ENCODE assay signal across 10 mouse cellular contexts in the genomic region with DNA sequence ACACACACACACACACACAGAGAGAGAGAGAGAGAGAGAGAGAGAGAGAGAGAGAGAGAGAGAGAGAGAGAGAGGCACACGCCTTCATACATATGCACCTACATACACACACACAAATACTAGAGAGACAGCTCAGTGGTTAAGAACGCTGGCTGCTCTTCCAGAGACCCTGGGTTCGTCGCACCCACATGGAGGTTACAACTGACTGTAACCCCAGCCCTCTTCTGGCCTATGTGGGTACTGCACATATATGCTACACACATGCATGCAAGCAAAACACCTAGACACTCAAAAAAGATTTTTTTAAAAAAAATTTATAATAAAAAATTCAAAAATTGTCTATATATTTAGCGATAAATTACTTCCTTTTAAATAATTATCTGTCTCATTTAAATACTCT. TPM values are rescaled to one million over a fixed set of nuclear protein-coding genes. Genes with fewer than 3 reads are reported as not detected.
DNase-seq lines count a peak whose midpoint lies in the region; ATAC-seq and TF ChIP-seq lines count a peak whose summit lies in the region.
"Had no signal": no experiment of that assay in that cellular context is flagged by ENCODE, and none has a peak within 500 bp of the region (broad histone marks: within the 10 kb centered on the region; RNA-seq: fewer than 3 reads in every experiment).

No protein-coding gene starts in this region.

- 55% methylated on average over 5 of the region's 5 CpGs for WGBS in forebrain, embryonic 14.5 days
- 58% methylated on average over 5 of the region's 5 CpGs for WGBS in forebrain, embryonic 15.5 days
- 57% methylated on average over 5 of the region's 5 CpGs for WGBS in midbrain, embryonic 14.5 days
- 57% methylated on average over 5 of the region's 5 CpGs for WGBS in midbrain, embryonic 13.5 days
- 57% methylated on average over 5 of the region's 5 CpGs for WGBS in midbrain, postnatal 0 days

- H3K27me3 ChIP-seq in forebrain, embryonic 14.5 days (replicated peaks; ENCODE audit: control insufficient read depth, insufficient read depth, low read length): no peaks in the 10 kb centered on the region
- H3K27me3 ChIP-seq in forebrain, embryonic 15.5 days: no peaks in the 10 kb centered on the region
- no peaks in the 10 kb centered on the region for H3K27me3 ChIP-seq in midbrain, embryonic 14.5 days (ENCODE audit: control insufficient read depth, insufficient read depth, low read length)
- H3K27me3 ChIP-seq in midbrain, embryonic 13.5 days: no peaks in the 10 kb centered on the region
- no peaks in the 10 kb centered on the region for H3K27me3 ChIP-seq in midbrain, postnatal 0 days (ENCODE audit: insufficient read depth, low read length)

- peak; percentile 19 for DNase-seq in forebrain, embryonic 14.5 days (ENCODE audit: low spot score)
- DNase-seq in midbrain, embryonic 14.5 days: peak; percentile 11
- peak; percentile 5 for DNase-seq in hindlimb bud, embryonic 11.5 days (ENCODE audit: extremely low spot score, low read depth, low spot score)
- DNase-seq in thymus, postnatal 25 days: peak; percentile 63
- no peak for DNase-seq in midbrain, postnatal 0 days (ENCODE audit: low spot score)
- DNase-seq in layer of hippocampus, postnatal 36 days: no peak

- no peak overlapping the region for H3K27ac ChIP-seq in forebrain, embryonic 14.5 days (ENCODE audit: low read depth, low read length)
- H3K27ac ChIP-seq in forebrain, embryonic 15.5 days (replicated peaks): no peak overlapping the region
- no peak overlapping the region for H3K27ac ChIP-seq in midbrain, embryonic 14.5 days (replicated peaks; ENCODE audit: low read depth, low read length)
- H3K27ac ChIP-seq in midbrain, embryonic 13.5 days: no peak overlapping the region
- no peak overlapping the region for H3K27ac ChIP-seq in midbrain, postnatal 0 days (ENCODE audit: low read depth, low read length)

- TF ChIP-seq CTCF in midbrain, postnatal 0 days (IDR thresholded peaks at IDR 0.05): no peak

- no peaks in the 10 kb centered on the region for H3K9me3 ChIP-seq in forebrain, embryonic 14.5 days (replicated peaks; ENCODE audit: control insufficient read depth, low read length)
- H3K9me3 ChIP-seq in forebrain, embryonic 15.5 days: no peaks in the 10 kb centered on the region
- no peaks in the 10 kb centered on the region for H3K9me3 ChIP-seq in midbrain, embryonic 14.5 days (ENCODE audit: control insufficient read depth, low read length)
- no peaks in the 10 kb centered on the region for H3K9me3 ChIP-seq in midbrain, embryonic 13.5 days
- H3K9me3 ChIP-seq in midbrain, postnatal 0 days (ENCODE audit: low read length): no peaks in the 10 kb centered on the region

- H3K4me3 ChIP-seq in forebrain, embryonic 14.5 days (ENCODE audit: low read depth, low read length): no peak overlapping the region
- no peak overlapping the region for H3K4me3 ChIP-seq in forebrain, embryonic 15.5 days
- no peak overlapping the region for H3K4me3 ChIP-seq in midbrain, embryonic 14.5 days (replicated peaks; ENCODE audit: low read depth, low read length)
- no peak overlapping the region for H3K4me3 ChIP-seq in midbrain, embryonic 13.5 days (replicated peaks)
- no peak overlapping the region for H3K4me3 ChIP-seq in midbrain, postnatal 0 days (ENCODE audit: low read depth, low read length)
- H3K4me3 ChIP-seq: myocyte had no signal

- ATAC-seq in forebrain, embryonic 14.5 days: no peak
- no peak for ATAC-seq in forebrain, embryonic 15.5 days (replicated peaks)
- no peak for ATAC-seq in midbrain, embryonic 14.5 days (ENCODE audit: low FRiP score, low TSS enrichment)
- no peak for ATAC-seq in midbrain, embryonic 13.5 days
- no peak for ATAC-seq in midbrain, postnatal 0 days (ENCODE audit: low FRiP score)

- no peak overlapping the region for H3K4me2 ChIP-seq in forebrain, embryonic 14.5 days (ENCODE audit: low read length)
- no peak overlapping the region for H3K4me2 ChIP-seq in forebrain, embryonic 15.5 days (replicated peaks)
- no peak overlapping the region for H3K4me2 ChIP-seq in midbrain, embryonic 14.5 days (ENCODE audit: low read length)
- no peak overlapping the region for H3K4me2 ChIP-seq in midbrain, embryonic 13.5 days (replicated peaks)
- no peak overlapping the region for H3K4me2 ChIP-seq in midbrain, postnatal 0 days (ENCODE audit: low read depth, low read length, poor library complexity, severe bottlenecking)

- no peak overlapping the region for H3K9ac ChIP-seq in forebrain, embryonic 14.5 days (ENCODE audit: low read length)
- no peak overlapping the region for H3K9ac ChIP-seq in forebrain, embryonic 15.5 days (replicated peaks)
- H3K9ac ChIP-seq in midbrain, embryonic 14.5 days (replicated peaks; ENCODE audit: low read length): no peak overlapping the region
- H3K9ac ChIP-seq in midbrain, embryonic 13.5 days (replicated peaks): no peak overlapping the region
- H3K9ac ChIP-seq in midbrain, postnatal 0 days (replicated peaks; ENCODE audit: low read length, poor library complexity, severe bottlenecking): no peak overlapping the region

- no peaks in the 10 kb centered on the region for H3K36me3 ChIP-seq in forebrain, embryonic 14.5 days (ENCODE audit: control insufficient read depth, insufficient read depth, low read length)
- H3K36me3 ChIP-seq in forebrain, embryonic 15.5 days: no peaks in the 10 kb centered on the region
- H3K36me3 ChIP-seq in midbrain, embryonic 14.5 days (ENCODE audit: control insufficient read depth, insufficient read depth, low read length): no peaks in the 10 kb centered on the region
- no peaks in the 10 kb centered on the region for H3K36me3 ChIP-seq in midbrain, embryonic 13.5 days
- no peaks in the 10 kb centered on the region for H3K36me3 ChIP-seq in midbrain, postnatal 0 days (ENCODE audit: insufficient read depth, low read length)

- no peaks in the 10 kb centered on the region for H3K4me1 ChIP-seq in forebrain, embryonic 14.5 days (ENCODE audit: control insufficient read depth, insufficient read depth, low read length)
- no peaks in the 10 kb centered on the region for H3K4me1 ChIP-seq in forebrain, embryonic 15.5 days
- no peaks in the 10 kb centered on the region for H3K4me1 ChIP-seq in midbrain, embryonic 14.5 days (ENCODE audit: control insufficient read depth, insufficient read depth, low read length)
- no peaks in the 10 kb centered on the region for H3K4me1 ChIP-seq in midbrain, embryonic 13.5 days (replicated peaks)
- no peaks in the 10 kb centered on the region for H3K4me1 ChIP-seq in midbrain, postnatal 0 days (ENCODE audit: insufficient read depth, low read length)

RNA-seq across cellular contexts. Expression of a gene that starts 43.1 kb away (rescaled TPM):
- polyA plus RNA-seq in forebrain, embryonic 14.5 days (2014; fragmentation: Nextera tagmentation; extraction: Ambion mirVana): 1.9 and 2.9 TPM in 2 replicates
- polyA plus RNA-seq in forebrain, embryonic 15.5 days (2015; fragmentation: Nextera tagmentation; extraction: Ambion mirVana): 2.9 and 3.1 TPM in 2 replicates
- polyA plus RNA-seq in midbrain, embryonic 14.5 days (2014; fragmentation: Nextera tagmentation; extraction: Ambion mirVana): 3.8 and 4.4 TPM in 2 replicates
- polyA plus RNA-seq in midbrain, embryonic 13.5 days (2015; fragmentation: Nextera tagmentation; extraction: Ambion mirVana): 2.7 and 3.1 TPM in 2 replicates
- 9.7 and 10.7 TPM in 2 replicates for total RNA-seq in midbrain, postnatal 0 days (2014; rRNA removed)
- 1.9 and 2.3 TPM in 2 replicates for polyA plus RNA-seq in midbrain, postnatal 0 days (2015; fragmentation: Nextera tagmentation; extraction: Ambion mirVana)
- 1 to 10 TPM; 3.1 to 3.3 TPM for total RNA-seq in layer of hippocampus, postnatal 36 days (2021)
- total RNA-seq: hematopoietic stem cell, adult 5-6 weeks had no signal

Comparison
In these comparisons a context has a peak if more than half of its experiments do, and no peak if none do; other contexts are left out.
1. DNase-seq: peak in forebrain, embryonic 14.5 days (single experiment), midbrain, embryonic 14.5 days (single experiment), hindlimb bud, embryonic 11.5 days (single experiment) and thymus, postnatal 25 days (single experiment); none in midbrain, postnatal 0 days (single experiment) and layer of hippocampus, postnatal 36 days (0 of 2).